Mouse (Mus musculus): ENCODE data around the gene Creld2. TPM values are rescaled to one million over a fixed set of nuclear protein-coding genes. Genes with fewer than 3 reads are reported as not detected.
"Not testable (repeated sequence)": the region's sequence is repeated elsewhere in the genome, so short reads cannot be mapped to it uniquely, and the experiment has no call there.

The Creld2 gene
- 106 and 153 TPM in 2 replicates for polyA plus RNA-seq (2012; rRNA removed)

DNA sequence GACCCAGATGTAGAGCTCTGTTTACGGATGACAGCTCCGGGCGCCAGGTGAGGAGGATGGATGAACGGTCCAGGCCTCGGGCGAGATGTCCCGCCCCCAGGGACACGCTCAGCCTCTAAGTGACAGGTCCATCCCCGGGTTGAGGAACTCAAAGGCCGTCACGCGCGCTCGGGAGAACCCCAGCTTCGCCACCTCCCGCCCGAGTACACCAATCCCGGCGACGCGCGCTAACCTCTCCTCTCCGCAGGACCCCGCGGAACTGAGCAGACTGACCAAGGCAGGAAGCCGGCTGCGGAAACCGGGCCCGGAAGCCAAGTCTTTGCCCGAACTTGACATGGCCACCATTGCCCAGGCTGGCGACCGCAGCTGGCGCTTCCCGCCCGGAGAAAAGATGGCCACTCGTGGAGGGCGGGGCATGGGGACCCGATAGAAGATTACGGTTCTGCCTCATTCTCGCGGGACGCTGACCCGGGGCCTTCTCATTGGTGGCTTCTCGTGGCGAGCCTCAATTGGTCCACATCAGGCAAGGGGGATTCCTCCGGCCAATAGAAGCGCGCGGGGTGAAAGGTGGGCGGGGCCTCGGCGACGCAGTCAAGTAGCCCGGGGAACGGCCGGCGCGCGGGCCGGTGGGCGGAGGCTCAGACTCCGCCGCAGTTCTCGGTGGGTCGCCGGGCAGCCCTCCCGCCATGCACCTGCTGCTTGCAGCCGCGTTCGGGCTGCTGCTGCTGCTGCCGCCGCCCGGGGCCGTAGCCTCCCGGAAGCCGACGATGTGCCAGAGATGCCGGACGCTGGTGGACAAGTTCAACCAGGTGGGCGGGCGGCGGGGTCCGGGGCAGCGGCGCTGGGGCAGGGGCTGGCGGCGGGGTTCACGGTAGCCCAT lies at the start of gene Creld2, which contains the start of gene Alg12:
Gene Creld2 (plus strand): TSS at position 621 of the 880 bp plus-strand sequence.
Gene Alg12 (minus strand): TSS at position 293 of the 880 bp plus-strand sequence.
- DNase-seq (ENCODE audit: low read depth), result peak; percentile 89

DNA sequence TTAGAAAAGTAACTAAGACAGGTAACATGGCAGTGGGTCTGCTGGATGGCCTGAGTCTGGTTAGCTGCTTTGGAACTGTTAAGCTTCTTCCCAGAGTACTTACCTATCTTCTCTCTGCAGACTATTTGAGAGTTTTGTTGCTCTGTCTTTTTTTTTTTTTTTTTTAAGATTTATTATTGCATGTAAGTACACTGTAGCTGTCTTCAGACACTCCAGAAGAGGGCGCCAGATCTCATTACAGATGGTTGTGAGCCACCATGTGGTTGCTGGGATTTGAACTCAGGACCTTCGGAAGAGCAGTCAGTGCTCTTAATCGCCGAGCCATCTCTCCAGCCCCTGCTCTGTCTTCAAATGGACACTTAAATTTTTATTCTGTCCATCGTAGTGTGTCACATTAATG lies 44.8 kb upstream of the Creld2 start:
- DNase-seq (ENCODE audit: low read depth), result not testable (repeated sequence)

DNA sequence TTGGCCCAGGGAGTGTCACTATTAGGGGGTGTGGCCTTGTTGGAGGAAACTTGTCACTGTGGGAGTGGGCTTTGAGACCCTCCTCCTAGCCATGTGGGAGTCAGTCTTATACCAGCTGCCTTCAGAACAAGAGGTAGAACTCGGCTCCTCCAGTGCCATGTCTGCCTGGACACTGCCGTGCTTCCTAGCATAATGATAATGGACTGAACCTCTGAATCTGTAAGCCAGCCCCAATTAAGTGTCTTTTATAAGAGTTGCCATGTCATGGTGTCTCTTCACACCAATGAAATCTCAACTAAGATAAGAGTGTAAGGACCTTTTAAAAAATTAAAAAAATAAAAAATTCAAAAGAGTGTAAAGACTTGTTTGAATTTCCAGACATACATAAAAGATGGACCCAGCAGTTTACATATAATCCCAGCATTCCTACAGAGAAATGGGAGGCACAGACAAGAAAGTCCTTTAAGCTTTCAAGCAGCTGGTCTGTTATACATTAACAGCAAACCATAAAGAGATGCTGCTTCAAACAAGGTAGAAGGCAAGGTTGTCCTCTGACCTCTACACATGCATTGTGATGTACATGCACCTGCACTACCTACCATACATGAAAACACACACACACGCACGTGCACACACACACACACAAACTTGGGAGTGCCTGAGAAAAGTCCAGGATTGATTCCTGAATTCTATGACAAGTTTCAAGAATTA lies 27.2 kb upstream of the Creld2 start:
- no peak for DNase-seq (ENCODE audit: low read depth)

DNA sequence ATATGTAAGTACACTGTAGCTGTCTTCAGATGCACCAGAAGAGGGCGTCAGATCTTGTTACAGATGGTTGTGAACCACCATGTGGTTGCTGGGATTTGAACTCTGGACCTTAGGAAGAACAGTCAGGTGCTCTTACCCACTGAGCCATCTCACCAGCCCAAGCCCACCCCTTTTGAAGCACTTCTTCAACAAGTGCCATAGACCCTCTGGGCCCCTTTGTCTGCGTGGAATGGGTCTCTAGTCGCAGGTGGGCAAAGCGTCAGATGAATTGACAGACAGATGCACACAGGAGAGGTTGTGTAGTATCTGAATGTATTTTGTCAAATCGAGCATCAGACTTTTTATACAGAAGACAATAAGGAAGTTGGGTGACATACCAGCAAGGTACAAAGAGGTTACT lies 24.7 kb upstream of the Creld2 start:
- not testable (repeated sequence) for DNase-seq (ENCODE audit: low read depth)

DNA sequence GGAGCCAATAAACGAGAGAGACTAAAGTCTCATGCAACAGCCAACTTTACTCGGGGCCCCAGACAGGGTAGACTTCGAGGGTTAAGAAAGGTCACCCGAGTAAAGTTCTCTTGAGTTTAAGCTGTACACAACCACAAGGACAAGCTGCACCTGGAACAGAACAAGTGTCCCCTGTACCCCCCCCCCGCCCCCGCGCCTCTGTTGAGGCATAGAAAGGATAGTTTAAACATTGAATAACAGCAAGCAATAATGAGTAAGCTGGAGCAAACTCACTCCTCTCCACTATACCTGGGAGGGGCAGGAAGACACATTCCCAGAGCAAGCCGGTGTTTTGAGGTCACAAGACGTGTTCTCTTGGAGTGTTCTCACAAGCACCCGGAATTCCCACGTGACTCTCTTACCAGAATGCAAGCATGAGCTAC lies 19.5 kb upstream of the Creld2 start:
- DNase-seq (ENCODE audit: low read depth), result no peak

DNA sequence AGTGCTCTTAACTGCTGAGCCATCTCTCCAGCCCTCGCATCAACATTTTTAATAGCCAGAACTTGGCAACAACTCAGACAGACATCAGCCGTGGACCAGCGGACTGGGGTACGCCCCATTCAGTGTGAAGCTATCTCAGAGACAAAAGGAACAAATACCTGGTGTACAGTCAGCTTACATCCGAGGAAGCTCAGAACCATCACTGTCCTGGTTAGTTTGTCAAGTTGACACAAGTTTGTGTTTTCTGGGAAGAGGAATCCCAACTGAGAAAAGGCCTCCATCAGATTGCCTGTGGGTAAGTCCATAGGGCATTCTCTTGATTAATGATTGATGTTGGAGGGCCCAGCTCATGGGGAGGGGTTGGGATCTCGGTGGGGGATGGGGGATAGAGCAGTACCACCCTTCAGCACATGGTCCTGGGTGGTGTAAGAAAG lies 18.5 kb upstream of the Creld2 start:
- DNase-seq (ENCODE audit: low read depth), result no peak

DNA sequence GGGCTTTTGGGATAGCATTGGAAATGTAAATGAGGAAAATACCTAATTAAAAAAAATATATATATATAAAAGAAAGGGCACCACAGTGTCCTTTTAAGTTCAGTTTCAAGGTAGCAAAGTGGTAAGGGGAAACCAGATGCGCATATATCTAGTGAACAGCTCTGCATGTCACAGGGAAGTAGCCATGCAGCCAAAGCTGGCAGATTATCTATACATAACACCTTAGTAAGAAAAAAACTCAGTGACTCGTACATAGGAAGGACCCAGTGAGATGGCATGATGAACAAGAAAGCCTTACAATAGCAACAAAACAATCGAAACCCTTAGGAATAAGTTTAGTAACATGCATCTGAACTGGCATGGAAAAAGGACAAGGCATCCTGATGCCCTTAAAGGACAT lies 17.5 kb upstream of the Creld2 start:
- DNase-seq (ENCODE audit: low read depth), result no peak

DNA sequence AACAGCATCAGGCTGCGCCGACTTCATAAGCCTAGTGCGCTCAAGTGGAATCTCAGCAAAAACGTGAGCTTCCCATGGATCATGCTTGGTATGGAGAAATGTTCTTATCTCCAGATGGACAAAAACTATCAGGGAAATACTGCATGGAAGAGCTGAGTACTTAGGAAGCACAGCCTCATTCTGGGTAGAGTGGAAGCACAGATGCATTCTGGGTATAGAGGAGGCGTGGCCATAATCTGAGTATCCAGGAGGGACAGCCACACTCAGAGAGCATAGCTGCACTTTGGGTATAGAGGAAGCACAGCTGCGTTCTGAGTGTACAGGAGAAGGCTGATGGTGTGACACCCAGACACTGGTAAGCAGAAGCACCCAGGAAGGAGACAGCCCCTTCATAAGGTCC lies 17.1 kb upstream of the Creld2 start:
- DNase-seq (ENCODE audit: low read depth), result no peak

DNA sequence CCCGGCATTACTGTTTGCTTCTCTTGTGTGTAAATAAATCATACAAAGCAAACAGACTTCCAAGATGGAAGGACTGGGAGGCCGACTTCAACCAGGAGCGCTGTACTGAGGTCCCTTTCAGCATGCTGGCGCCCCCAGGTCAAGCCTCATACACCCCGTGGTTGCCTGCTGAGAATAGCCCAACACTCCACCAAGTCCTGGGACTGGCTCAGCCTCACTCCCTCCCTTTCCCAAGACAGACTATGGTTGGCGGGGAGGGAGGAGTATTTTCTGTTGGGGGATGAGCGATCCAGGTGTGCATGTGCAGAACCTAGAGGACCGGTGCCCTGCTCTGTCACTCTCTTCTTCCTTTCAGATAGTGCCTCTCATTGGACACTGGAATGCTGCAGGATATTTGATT lies 11.3 kb upstream of the Creld2 start:
- no peak for DNase-seq (ENCODE audit: low read depth)

DNA sequence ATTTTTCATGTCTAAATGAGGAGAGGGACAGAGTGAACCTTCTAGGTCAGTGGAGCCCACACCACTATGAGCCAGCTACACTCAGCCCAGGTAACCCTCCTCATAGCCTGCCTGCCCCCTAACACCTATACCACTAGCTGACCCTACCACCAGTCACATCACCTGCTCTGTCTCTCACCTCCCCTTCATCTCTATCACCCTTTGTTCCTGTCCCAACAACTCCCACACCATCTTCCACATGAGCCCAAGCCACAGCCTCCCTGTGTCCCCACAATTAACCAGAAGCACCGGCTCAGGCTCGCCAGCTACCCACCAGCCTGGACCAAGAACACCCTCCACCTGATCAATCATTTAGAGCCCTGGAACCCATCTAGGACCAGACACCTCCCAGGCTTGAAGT lies 9.1 kb upstream of the Creld2 start:
- no peak for DNase-seq (ENCODE audit: low read depth)

DNA sequence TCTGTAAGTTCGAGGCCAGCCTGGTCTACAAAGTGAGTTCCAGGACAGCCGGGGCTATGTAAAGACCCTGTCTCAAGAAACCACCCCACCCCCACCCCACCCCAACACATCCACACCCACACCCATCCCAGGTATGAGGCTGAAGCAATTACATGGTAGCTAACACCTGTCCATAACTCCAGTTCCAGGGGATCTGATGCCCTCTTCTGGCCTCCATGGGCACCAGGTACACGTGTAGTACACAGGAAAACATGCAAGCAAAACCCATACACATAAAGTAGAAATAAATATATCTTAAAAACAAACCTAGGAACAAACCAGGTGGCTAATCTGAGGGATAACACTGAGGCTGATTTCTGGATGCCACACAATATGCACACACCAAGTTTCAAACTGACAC lies 6.2 kb upstream of the Creld2 start:
- DNase-seq (ENCODE audit: low read depth), result no peak

DNA sequence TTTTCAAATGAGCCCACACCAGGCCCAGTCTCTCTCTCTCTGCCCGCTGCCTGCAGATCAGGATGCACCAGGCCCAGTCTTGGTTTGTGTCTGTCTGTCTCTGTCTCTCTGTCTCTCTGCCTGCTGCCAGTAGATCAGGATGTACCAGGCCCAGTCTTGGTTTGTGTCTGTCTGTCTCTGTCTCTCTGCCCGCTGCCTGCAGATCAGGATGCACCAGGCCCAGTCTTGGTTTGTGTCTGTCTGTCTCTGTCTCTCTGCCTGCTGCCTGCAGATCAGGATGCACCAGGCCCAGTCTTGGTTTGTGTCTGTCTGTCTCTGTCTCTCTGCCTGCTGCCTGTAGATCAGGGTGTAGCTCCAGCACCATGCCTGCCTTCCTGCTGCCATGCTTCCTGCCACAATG lies 5.6 kb upstream of the Creld2 start:
- not testable (repeated sequence) for DNase-seq (ENCODE audit: low read depth)

DNA sequence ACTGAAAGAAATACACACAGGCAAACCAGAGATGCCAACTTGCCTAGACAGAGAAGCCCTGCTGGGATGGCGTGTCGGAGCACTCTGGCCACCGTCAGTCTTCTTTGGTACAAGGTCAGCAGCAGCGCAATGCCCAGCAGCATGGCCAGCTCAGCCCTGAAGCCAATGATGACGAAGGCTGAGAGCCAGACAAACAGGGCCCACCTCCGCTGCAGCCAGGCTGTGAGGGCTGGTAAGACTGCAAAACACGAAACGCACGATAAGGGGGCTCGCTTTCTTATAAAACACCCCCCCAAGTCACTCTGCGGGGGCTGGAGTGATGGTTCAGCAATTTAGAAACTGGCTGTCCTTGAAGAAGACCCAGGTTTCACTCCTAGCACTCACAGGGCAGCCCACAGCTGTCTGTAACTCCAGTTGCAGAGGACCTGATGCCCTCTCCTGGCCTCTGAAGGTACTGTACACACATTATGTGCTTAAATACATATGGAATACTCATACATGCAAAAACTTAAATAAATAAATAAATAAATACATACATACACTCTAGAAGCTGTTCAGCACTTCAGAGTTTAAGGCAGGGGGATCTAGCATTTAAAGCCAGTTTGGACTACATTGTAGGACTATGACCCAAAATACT lies 4.9 kb upstream of the Creld2 start:
- DNase-seq (ENCODE audit: low read depth), result no peak

DNA sequence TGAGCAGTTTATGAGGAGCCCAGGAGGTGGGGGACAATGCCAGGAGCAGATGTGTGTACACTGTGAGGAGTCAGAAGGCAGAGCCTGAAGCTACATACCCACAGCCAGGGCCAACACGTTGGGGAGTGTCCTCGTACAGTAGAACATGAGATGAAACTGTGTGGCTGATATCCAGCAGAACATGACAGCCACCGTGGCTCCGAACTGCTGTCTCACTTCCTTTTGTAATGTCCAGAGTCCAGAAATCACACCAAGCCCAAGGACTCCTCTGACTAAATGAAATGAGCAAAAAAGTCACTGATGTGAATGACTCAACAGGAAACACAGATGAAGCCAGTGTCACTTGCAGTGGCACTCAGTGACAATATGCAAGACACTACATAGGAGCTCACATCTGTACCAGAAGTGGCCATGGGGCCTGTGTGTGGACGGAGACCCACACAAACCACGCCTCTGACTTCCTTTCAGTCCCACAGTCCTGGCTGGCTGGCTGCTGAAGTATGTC lies 4.2 kb upstream of the Creld2 start:
- no peak for DNase-seq (ENCODE audit: low read depth)

DNA sequence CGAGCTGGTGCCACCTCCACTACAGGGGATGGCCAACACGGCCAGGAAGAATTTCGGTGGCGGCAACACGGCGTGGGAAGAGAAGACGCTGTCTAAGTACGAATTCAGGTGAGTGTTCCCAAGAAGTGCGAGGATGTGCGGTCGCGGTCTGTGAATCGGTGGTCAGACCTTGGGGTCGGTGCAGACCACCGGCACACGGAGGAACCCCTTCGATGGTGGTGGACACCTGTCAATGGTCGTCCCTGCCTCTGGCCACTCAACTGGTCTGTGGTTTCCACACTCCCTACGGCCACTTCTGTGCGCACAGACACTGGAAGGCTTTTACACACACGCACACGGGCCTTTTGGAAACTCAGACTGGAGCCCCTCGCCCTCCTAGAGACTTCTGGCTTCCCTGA lies 459 bp downstream of the Creld2 start:
- no peak for DNase-seq (ENCODE audit: low read depth)

DNA sequence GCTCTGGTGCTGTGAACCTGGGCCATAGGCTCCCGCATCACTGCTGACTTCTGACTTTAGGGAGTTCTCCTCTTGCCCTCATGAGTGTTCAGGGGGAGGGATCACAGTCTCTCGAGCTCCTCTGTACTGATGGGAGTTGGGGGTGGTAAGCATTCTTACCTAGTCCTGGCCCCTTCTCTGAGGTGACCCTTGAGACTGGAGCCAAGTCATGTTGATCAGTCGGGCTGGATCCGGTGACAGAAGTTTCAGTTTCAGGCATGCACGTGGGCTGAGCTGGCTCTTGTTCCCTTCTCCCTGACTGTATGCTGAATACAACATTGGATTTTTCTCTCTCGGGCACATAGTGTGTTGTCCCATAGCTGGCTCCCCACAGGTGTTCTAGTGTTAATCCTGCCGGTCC lies 2.0 kb downstream of the Creld2 start:
- DNase-seq (ENCODE audit: low read depth), result no peak

DNA sequence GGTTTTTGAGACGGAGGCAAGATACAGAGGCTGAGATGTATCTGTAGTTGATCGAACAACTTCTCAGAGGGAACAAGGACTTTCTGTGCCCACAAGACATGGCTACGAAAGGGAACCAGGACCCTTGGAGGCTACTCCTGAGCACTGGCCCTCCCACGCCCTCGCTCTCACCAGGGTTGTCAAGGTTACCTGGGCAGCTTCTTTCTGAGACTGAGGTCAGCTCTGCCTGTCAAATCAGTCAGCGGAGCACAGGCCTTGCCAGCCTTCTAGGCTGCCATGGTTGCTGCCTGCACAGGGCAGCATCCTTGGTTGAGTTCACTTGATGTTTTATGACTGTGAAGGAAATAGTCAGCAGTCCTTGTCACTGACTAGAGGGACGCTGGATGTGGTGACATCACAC lies 3.1 kb downstream of the Creld2 start:
- no peak for DNase-seq (ENCODE audit: low read depth)

DNA sequence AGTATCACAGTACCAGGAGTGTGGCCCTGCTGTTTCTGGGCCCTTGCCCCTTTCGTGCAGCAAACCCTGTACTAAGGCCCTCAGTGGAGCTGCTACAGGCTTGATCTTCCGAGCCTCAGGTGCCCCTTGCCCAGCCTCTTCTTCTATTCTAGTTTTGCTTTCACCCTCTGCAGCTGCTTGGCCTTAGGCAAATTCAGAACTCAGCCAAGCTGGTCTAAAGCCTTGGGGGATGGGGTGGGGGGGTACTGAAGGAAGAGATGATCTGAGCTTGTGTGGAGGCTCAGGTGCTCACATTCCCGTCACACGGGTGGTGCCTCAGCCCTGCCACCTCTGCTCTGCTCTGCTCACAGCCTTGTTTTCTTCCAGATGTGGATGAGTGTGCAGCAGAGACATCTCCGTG lies 3.9 kb downstream of the Creld2 start:
- no peak for DNase-seq (ENCODE audit: low read depth)

DNA sequence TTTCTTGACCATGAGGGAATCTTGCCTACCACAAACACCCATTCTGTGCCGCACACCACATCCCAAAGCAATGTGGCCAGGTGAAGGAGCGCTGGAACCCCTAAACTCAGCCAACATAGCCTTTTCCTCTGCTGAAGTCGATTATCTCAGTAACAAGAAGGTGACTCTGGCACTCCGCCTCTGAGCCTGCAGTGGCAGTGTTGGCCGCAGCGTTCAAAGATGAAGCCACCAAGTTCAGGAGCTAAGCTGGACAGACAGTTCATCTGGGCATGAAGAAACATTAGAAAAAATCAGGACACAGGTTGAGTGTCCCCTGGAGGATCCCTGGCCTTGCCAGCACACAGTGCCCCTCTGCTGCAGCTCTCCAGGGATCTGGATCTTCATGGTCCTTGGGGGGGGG lies 8.0 kb downstream of the Creld2 start:
- DNase-seq (ENCODE audit: low read depth), result no peak

DNA sequence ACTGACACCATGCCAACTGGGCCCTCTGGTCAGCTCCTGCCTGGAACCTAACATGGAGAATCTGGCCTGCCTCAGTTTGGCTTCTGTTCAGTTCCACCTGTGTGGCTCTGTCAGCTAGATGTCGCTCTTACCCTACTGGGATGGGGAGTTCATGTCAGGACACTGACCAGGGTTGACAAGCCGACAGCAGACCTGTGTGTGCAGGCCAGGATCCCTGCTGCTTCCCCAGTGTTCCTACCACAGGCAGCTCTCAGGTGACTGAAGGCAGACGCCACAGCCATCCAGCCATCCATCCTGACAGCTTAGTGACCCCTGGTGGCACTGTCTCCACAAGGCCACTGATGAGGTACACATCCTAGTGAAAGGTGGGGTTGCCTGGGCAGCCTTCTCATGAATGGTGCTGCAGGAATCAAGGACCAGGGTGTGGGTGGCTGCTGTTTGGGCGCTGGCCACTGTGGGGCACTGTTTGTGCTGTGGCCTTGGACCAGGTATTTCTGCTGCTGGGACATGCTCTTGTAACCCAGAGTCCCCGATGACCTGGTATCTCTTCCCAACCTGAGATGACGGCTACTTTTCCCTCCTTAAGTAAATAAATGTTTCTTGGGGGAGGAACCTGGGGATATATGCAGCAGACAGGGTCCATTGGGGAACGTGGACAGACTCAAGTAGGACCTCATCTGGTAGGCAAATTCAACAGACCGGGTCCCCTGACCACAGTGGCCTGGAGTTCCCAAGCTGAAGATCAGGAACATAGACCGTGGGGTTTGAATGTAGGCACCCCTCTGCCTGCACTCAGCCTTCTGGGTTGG lies 8.7 kb downstream of the Creld2 start:
- peak; percentile 34 for DNase-seq (ENCODE audit: low read depth)

All from gonadal fat pad, adult 2 months (tissue).